Mouse (Mus musculus): Measurements from ENCODE around the gene Colgalt2.
"Not testable (repeated sequence)": the region's sequence is repeated elsewhere in the genome, so short reads cannot be mapped to it uniquely, and the experiment has no call there.

The Colgalt2 gene

DNA sequence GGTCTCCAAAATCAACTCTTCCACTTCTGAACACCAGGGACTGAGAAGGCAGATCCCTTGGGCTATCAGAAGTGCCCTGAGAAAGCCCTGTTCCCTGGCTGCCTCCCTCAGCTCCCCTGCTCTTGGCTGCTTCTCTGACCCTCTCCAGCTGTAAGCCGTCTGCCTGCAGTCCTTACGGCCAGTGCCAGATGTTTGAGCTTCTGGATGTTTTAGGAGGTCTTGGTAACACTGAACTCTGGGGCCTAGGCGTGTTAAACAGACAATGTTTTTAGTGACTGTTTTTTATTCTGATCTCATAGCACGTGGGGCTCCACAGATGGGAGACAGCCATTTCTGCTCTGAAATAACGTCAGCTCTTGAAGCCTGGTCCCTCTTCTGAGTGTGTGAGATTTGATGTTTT is 18.0 kb downstream of the Colgalt2 start:
- DNase-seq, result no peak

DNA sequence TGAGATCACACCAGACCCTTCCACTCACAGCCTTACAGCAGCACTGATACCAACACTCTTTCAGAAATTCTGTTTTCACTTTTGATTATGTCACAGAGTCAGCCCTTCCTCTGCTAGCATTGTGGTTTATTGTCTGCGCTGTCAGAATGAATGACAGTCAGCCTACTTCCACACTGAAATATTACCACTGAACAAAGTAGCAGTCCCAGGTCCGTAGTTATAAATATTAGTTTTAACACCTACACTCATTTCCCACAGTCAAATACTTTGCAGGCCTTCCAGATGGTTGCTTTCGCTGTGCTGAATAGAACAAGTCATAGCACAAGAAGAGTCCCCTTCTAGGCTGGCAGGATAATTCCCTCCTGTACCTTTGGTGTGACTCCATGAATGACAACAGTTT is 22.7 kb downstream of the Colgalt2 start:
- no peak for DNase-seq

GRCm38 (mm10) chr1:152423052-152423451 is 23.4 kb downstream of the Colgalt2 start:
- no peak for DNase-seq

- DNase-seq, result no peak
These were observed 28.4 kb downstream of the Colgalt2 start for GRCm38 (mm10) chr1:152427912-152428581.

DNA sequence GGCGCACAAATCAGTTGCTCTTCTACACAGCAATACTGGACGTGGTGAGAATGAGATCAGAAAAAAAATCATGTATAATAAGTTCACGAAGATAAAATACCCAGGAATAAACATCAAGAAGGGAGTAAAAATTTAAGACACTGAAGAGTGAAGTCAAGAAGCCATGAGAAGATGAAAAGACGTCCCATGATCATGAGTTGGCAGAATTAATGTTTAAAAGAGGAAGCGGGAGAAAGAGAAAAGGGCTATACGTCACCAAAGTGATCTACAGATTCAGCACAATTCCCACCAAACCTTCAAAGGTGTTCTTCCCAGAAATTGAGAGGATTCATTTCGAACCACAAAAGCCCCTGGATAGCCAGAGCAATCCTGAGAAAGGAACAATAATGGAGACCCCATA is 30.2 kb downstream of the Colgalt2 start:
- DNase-seq, result no peak

- DNase-seq, result no peak
These were observed 34.5 kb downstream of the Colgalt2 start for GRCm38 (mm10) chr1:152434166-152434565.

DNA sequence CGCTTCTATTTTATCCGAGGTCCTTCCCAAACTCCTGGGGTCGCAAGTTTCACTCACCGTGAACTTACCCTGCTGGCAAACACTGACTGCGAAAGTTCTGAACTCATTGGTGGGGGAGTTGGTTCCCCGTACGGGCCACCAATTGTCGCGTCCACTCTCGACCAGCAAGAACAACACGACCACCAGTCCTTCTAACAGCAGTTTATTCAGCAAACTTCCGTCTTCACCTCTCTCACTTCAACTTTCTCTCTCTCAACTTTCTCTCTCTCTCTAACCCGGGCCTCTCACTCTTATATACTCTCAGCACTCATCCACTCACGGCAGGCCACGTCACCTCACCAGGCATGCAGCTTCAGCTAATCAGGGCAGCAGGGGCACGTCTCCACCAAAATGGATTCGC is 37.9 kb downstream of the Colgalt2 start:
- not testable (repeated sequence) for DNase-seq

DNA sequence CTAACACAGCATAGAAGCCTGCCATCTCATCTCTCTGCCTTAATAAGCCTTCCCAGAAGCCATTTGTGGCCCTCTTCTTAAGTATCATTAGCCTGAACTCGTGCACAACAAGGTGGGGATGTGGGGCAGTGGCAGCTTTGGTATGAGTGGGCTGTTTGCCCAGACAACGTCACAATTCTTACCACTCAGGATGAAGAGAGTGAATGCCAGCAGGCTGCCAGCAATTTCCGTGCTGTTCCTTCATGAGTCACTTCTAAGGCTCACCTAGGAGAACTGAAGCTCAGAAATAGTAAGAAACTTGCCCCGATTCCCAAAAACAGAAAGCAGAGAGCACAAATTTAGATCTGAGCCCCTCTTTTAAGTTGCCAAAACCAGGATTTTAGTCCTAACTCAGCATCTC is 39.8 kb downstream of the Colgalt2 start:
- DNase-seq, result no peak

- DNase-seq, result no peak
These were observed 40.2 kb downstream of the Colgalt2 start for GRCm38 (mm10) chr1:152439874-152440273.

- DNase-seq, result no peak
These were observed 45.0 kb downstream of the Colgalt2 start for GRCm38 (mm10) chr1:152444630-152445029.

- DNase-seq, result no peak
These were observed 46.3 kb downstream of the Colgalt2 start for GRCm38 (mm10) chr1:152445925-152446324.

- no peak for DNase-seq
These were observed 54.9 kb downstream of the Colgalt2 start for GRCm38 (mm10) chr1:152454536-152454935.

DNA sequence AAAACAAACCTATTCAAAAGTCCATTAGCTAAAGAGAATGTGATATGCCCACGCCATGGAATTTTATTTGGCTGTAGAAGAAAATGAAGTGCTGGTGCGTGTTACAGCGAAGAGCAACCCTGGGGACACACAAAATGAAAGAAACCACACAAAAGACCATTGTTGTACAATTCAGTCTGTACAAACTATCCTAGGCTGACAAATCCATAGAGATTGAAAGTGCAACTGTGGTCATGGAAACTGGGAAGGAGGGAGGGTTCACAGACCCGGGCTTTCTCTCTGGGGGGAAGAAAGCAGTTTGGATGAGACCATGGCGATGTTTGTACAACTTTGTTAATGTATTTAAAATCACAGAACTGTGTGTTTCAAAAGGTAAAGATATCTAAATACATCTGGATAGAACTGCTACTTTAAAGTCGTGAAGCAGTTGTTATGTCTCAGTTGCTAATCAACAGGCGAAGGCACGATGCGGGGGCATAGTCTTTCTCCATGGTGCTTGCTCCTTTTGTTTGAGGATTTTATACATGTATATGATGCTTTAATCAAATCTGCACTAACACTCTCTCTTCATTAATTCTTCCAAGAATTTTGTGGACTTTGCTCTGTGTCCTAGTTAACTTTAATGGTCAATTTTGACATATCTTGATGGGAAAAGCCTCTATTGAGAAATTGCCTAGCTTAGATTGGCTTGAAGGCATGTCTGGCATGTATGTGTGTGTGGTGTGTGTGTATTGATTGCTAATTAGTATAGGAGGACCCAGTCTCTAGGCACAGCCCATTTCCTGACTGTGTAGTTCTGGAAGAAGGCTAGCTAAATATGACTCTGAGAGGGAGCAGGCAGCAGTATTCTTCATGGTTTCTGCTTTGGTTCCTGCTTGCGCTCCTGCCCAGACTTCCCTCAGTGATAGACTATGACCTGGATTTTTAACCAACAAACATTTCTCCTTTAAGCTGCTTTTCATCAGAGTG is 55.9 kb downstream of the Colgalt2 start:
- no peak for DNase-seq

GRCm38 (mm10) chr1:152456266-152456665 is 56.6 kb downstream of the Colgalt2 start:
- no peak for DNase-seq

DNA sequence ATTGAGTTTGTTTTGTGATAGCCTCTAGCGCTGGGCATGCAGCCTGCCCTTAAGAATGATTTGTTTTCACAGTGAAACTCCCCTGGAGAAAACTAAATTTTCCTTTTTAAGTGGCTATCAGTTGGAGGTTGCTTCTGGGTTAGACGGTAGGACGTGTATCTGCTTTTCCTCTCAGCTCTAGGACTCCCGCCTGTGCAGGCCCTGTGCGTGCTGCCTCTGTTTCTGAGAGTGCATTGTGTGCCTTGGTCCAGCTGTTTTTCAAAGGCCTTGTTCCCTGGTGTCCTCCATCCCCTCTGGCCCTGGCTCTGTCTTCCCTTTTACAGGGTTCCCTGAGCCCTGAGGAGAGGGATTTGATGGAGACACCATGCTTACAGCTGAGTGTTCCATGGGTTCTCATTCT is 58.0 kb downstream of the Colgalt2 start:
- DNase-seq, result no peak

DNA sequence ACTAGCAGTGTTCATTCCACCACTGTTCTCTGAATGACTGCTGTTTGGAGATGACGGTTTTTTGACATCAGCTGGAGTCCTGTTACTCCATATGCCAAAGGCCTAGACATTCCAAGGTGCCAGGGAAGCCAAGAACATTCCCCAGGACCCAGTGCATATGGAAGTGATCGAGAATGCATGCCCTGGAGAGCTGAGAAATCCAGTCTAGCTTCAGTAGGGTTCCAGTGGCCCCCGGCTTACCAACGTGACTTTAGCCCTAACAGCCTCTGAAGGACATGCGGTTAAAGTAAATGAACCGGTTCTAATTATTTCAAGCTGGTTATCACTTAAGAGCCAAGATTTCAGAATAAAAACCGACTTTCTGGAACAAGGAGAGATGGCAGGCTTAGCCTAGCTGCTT is 59.4 kb downstream of the Colgalt2 start:
- no peak for DNase-seq

GRCm38 (mm10) chr1:152460931-152461330 is 61.3 kb downstream of the Colgalt2 start:
- no peak for DNase-seq

DNA sequence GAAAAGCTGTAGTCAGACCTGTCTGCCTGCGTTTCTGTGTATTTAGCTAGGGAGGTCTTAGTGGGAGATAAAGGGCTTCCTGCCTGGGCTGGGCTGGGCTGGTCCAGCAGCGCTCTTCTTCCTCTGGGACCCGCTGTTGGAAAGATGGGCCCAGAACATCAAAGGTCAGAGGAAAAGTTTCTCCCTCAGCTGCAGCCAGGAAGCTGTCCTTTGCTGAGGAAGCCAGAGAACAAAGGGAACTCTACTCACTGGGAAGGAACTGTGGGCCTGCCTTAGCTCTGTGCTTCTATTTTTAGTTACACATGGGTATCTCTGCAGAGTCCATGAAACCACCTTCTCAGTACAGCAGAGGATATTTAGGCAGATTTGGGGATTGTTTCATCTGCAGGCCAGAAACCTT is 62.2 kb downstream of the Colgalt2 start:
- peak; percentile 16 for DNase-seq

DNA sequence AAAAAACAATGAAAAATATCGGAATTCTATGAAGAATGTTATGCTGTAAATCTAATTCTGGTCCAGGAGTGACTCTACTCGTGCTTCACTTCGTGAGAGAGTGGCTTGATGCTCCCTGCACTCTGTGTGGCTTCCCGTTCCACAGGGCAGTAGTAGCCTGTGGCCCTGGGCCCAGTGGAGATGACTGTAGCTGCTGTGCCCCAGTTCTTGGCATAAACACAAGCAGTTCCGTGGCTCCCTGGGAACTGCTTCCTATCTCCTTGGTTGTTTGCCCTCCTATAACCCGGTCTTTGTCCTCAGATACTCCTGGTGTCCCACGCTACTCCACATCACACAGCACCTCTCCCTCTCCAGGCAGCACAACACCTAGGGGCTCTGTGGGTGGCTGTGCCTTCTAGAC is 62.7 kb downstream of the Colgalt2 start:
- DNase-seq, result peak; percentile 20

GRCm38 (mm10) chr1:152466280-152466679 is 66.7 kb downstream of the Colgalt2 start:
- no peak for DNase-seq

- DNase-seq, result no peak
These were observed 68.8 kb downstream of the Colgalt2 start for GRCm38 (mm10) chr1:152468443-152468842.

- DNase-seq, result no peak
These were observed 76.5 kb downstream of the Colgalt2 start for GRCm38 (mm10) chr1:152476126-152476525.

DNA sequence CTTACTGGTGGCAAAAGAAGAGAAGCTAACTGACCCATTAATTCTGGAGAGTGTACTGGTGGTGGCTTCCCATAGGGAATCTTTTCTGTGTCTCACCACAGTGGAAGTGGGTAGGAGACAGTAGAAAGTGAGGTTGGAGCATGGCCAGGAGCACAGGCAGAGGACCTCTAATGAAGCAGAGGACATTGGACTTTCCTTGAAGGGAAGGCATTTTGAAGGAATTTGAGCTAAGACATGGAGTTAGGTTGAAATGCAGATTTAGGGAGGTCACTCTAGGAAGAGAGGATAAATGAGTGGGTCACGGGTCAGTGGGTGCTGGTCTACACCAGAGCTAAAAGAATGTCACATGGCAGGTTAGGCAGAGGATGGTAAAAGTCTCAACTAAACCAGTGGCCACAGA is 91.2 kb downstream of the Colgalt2 start:
- no peak for DNase-seq

DNA sequence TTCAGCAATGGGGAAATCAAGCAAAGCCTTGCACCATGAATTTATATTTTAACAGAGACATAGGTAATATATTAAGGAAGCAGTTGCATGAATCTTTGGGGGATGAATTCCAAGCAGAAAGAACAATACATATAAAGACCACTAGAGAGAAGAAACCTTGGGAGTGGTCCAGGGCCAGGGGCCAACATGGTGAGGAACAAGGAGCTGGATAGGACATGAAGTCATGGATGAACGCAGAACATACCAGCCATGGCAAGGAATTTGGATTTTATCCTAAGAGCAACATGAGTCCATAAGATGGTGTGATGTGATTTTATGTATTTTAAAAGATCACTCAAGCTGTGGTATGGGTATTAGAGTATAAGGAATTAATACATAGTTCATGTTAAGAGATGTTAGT is 92.6 kb downstream of the Colgalt2 start:
- no peak for DNase-seq
